Mouse (Mus musculus) adrenal gland, postnatal 14 days (tissue): ENCODE measurements around the gene Ucp3. TPM values are rescaled to one million over a fixed set of nuclear protein-coding genes. Genes with fewer than 3 reads are reported as not detected.
A peak's percentile ranks its signal among the peaks of the same experiment; 100 is the strongest.

Experiments
- DNase-seq: peaks from one replicate; pipeline ENCODE4 v3.0.0; 2021; ENCODE audit warnings: mixed read lengths
- total RNA-seq: library from RNA; stranded (reverse); gene quantifications from 2 replicates; pipeline ENCODE4 v1.2.3, GENCODE M21; 2021

The Ucp3 gene
- total RNA-seq, 1 experiment from 2014 or later = 43.0 TPM

DNA sequence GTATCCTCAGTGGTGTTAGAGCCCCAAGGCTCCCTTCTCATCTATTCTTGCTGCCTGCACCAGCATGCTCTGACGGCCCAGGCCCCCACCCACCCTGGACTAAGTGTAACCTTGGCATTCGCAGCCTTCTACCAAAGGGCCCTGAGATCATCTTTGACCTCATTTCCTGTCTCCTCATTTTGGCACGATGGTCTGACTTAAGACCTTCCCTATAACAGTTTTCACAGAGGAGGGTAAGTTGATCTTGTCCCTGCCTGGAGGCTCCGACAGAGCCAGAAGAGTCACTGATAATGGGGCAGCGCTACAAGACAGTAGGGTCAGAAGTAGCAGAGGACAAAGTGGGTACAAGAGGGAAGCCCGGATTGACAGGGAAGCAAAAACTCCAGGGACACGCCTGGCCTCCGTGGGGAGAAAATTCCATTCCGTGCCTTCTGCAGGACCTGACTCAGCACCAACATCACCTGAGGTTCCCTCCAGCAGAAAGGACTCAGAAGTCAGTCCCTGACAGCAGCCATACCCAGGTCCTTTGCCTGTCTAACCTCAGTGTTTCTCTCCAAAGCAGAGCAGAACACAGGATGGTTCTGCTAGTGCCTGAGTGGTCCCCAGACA, 1.2 kb downstream of the Ucp3 start:
- DNase-seq = peak; percentile 43

DNA sequence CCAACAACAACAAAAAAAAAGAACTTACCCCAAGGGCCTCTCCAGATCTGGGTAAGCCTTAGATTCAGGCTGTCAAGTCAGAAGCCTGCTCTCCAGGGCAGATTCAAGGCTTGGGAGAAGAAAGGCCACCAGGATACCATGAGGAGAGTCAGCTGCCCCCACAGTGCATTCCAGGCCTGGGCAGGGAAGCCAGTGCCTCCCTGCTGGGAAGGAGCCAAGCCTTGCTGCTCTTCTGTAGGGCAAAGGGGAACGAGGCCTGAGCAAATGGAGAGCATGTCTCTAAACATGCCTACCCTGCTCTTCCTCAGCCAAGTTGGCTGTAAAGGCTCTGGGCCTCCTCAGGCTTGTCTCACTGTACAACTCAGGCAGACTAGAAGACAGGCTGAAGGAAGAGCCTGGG, 1.9 kb downstream of the Ucp3 start:
- DNase-seq = peak; percentile 77

DNA sequence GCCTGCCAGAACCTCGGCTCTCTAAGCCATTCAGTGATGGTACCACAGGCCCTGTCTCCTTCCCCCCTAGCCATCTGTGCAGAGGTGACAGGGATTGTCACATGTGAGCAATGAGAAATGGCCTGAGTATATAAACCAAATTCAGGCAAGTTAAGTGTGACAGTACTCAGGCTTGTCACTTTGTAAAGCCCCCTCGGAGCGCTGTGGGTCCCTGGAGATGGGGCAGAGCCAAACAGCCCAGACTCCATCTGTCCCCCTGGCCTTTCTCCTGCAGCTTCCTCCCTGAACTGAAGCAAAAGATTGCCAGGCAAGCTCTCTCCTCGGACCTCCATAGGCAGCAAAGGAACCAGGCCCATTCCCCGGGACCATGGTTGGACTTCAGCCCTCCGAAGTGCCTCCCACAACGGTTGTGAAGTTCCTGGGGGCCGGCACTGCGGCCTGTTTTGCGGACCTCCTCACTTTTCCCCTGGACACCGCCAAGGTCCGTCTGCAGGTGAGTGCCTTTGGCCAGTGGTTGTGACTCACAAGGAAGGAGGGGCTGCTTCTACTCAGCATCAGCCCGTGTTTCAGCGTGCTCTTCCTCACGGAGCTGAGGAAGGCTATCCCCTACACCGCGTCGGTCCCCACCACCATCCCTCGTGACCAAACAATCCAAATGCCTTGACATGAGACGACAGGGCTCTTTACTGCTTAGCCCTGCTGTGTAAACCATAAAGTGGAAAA, 6.5 kb downstream of the Ucp3 start:
- DNase-seq = no peak

DNA sequence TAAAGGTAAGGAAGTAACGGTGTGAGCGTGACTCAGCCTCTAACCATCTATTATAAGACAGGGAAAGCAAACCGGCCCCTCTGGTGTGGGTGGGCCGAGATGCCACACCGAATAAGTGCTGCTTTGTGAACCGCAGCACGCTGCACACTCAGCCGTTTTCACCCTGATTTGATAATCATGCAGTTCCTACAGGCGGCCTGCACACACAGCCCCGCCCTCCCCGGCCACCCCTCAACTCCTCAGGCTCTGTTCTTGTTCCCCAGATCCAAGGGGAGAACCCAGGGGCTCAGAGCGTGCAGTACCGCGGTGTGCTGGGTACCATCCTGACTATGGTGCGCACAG, 7.0 kb downstream of the Ucp3 start:
- DNase-seq = no peak

DNA sequence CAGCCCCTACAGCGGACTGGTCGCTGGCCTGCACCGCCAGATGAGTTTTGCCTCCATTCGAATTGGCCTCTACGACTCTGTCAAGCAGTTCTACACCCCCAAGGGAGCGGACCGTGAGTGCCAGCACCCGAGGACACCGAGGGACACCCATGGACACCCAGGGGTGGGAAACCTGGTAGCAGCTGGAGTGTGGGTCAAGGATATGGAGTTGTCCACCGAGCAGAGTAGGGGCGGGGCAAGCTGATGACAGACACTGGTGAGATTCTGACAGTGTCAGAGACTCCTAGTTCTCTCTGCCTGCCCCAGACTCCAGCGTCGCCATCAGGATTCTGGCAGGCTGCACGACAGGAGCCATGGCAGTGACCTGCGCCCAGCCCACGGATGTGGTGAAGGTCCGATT, 7.4 kb downstream of the Ucp3 start:
- no peak for DNase-seq

DNA sequence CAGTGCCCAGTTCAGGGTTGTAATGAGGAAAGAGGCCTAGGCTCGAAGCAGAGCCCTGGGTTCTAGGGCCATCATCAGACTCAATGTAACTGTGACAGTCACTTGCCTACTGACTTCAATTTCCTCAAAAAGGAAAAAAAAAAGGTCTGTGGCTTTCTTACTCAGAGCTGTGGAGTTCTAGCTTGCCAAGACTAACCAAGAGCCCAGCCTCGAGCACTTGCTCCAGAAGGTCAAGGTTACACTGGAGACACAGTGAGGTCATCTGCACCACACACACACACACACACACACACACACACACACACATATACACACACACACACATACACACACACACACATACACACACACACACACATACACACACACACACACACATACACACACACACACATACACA, 9.3 kb downstream of the Ucp3 start:
- DNase-seq = peak; percentile 46

DNA sequence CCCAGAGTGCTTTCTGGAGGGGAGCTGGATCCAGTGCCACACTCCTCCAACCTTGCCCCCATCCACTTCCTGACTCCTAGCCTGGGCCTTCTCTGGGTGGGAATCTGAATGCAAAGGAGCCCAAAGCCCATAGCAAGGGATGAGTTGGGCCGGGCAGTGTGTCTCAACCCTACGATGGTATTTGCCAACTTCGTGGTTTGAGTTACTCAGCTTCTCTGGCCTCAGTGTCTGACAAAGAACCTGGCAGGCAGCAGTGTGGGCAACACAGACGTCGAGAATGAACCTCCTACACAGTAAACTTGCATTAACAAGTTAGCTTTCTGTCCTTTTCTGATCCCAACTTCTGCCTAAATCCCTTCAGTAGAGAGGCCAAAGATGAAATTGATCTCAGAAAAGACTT, 11.7 kb downstream of the Ucp3 start:
- no peak for DNase-seq

DNA sequence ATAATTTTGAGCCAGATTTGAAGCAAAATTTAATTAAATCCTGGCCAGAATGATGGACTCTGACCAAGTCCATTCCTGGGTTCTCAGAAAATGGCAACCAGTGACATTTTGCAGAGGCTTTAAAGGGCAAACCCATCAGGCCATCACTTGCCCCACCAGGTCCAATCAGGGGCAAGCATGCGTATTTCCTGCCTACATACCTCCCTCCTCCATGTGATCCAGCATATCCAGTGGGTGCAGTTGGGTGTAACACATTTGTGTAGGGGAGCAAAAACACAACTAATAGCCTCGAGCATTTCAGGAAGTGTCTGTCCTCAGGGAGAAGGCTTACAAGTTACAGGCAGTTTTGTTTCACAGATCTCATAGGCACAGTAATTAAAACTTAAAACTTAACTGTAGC, 14.5 kb downstream of the Ucp3 start:
- no peak for DNase-seq

DNA sequence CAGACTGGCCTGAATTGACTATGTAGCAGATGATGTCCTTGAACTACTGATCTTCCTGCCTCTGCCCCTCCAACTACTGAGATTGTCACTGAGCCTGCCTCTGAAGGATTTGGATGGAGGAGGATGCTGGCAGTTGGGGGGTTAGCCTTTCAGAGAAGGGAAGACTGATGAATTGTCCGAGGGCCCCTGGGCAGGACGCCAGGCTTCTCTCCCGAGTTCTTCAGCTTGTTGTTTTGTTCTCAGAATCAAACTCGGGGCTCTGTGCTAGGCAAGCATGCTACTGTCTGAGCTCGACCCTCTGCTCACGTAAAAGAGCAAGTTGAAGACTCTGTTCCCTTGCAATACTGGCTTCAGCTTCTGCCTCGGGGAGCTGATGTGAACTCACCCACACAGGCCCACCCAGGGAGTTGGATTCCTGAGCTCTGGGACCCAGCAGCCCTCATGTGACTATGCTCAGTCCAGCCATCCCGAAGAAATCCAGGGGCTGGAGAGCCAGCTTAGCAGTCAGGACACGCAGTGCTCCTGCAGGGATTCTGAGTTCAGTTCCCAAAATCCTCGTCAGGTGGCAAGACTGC, 15.8 kb downstream of the Ucp3 start:
- DNase-seq = peak; percentile 56

DNA sequence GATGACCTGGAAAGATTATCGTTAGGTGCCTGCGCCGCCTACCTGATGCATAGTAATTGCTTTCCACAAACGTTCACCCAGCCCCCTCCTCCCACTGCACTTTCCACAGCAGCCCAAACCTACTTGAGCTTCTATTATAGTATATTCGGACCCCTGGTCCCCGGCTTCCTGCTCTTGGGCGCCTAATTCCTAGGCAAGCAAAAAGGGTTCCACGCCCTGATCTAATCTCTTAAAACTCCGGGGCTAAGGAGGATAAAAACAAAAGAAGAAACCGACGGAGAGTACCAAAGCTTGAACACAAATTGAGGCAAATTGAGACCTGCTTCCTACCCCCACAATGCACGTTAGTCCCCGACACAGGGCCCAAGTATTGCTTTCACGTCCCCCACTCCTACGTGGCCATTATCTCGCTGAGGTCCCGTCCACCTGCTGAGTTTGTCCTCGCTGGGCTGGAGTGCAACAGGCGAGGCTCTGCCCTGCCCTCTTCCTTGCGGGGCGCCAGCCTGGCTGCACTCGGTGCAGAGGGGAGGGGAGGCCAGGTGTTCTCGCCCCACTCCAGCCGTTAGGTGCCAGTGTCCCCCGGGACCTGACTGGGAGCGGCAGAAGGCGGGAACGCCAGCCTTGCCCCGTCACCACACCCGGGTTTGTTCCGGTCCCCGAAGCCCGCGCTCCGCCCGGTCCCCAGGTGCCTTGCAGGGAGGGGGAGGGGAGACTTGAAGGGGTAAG, 19.8 kb downstream of the Ucp3 start:
- DNase-seq = peak; percentile 43

DNA sequence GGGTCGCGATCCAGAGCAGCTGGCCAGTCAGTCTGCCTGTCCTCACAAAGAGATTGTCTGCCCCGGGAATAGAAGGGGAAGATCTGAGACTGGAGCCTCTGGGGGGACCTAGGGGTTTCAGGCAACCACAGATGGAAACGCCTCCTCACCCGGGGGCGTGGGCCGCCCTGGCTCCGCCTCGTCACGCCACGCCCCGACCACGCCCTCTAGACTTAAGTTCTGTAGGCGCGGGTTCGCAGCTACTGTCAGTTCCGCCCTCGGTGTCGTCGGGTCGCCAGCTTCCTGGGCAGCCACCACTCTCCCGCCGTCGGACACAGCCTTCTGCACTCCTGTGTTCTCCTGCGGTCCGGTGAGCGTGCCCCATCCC, 20.3 kb downstream of the Ucp3 start, which contains the start of gene Ucp2:
Gene Ucp2, plus strand, starts transcription at position 221 of the 367 bp plus-strand sequence.
- peak; percentile 92 for DNase-seq

DNA sequence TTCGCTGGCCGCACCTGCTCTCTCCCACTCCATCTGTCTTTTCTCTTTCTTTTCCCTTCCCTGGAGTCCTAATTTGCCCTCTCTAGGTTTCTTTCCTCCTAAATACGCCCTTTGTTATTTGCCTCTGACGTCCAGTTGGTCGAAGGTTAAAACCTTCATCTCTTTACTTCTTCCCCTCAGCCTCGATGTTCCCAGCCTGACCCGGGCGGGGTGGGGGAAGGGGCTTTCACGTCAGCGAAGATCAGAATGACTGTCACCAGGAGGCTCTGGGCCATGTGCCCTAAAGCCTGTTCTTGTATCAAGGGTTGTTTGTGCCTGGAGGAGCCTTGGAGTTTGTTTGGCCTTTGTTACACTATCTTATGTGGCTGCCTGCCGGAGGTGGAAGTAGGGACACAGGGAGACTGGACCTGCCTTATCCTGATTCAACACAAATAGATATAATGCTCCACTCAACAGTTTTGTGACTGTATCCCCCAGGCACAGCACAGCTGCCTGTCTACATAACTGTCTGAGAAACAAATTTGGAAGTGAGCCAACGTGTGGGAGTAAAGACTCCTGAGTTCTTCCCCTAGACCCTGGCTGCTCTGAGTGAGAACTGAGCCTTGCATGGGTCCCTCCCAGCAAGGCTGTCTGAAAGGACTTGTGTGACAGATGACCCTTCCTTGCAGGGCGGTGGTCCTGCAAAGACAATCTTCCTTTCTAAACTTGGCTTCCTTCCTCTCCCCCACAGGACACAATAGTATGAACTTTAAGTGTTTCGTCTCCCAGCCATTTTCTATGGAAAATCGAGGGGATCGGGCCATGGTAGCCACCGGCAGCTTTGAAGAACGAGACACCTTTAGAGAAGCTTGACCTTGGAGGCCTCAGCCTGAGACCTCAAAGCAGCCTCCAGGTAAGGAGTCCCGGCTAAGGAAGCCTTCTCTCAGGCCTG, 21.0 kb downstream of the Ucp3 start:
- peak; percentile 71 for DNase-seq

DNA sequence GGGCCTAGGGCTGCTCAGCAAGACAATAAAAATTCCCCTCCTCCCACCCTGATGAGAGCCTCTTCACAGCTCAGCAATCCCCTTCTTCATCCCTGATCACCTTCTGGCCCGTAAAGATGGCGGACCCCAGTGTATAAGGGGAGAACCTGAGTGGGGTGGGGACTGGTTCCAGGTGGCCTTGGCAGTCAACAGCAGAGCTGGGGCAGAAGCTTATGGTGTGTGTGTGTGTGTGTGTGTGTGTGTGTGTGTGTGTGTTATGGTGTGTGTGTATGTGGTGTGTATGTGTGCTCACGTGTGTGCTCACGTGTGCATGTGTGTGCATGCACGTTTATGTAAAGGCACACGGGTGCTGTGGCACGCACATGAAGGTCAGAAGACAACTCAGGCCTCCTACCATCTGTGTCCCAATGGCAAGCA, 21.6 kb downstream of the Ucp3 start:
- no peak for DNase-seq

DNA sequence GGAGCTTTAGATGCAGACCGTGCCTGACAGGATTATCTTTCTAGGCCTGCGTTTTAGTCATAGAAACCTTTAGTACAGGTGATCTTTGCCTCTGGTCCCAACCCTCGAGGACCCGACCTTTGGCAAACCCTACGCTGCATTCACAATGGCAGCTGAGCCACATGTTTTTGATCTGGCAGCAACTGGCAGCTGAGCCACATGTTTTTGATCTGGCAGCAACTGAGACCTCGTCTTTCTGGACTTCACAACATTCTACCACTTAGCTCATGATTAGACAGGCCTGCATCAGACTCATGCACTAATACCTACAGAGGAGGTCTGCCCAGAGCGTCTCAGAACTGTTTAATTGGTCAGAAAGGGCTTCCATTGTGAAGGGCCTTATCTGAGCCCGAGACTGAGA, 22.3 kb downstream of the Ucp3 start:
- DNase-seq = no peak

DNA sequence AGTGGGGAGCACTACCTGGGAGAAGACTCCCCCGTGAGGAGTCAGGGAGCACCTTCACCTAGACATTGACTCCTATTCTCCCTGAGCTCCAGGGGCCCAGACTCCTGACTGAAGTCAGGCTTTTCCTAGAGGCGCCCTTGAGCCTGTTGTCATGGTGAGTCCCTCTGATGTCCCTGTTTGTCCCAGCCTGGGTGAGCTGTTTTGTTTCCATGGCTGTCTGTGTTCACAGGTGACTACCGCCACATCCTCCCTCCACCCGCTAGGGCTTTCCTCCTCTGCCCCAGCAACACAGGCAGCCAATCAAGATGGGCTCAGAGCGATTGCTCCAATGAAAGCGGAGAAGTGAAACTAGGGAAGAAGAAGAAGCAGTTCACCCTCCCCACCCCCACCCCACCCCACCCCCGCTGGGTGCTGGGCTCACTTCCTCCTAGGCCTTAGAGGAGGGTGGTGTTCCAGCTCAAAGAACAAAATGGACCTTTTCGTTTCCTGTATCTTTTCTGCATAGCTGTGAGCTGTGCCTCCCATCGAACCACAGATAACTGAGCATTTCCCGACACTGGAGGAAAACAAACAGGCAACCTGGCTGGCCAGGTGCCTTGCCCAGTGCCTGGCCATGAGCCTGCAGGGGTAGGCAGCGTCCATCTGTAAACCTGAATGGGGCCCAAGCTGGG, 22.9 kb downstream of the Ucp3 start:
- DNase-seq = peak; percentile 89

DNA sequence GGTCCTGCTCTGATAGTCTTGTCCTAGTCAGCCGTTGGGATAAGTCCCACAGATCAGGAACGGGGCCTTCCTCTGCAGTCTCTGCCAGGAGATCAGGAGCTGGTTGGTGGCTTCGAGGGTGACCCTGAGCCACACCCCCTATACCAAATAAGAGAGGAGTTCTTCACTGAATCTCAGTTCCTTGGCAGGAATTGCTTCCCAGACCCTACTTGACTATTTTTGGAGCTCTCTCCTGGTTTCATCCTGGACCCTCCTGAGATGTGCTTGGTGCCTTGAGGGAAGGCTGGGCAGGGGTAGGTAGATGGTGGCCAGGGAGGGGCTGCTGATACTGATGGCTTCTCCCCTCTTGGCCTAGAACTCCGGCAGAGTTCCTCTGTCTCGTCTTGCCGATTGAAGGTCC, 23.6 kb downstream of the Ucp3 start:
- no peak for DNase-seq

DNA sequence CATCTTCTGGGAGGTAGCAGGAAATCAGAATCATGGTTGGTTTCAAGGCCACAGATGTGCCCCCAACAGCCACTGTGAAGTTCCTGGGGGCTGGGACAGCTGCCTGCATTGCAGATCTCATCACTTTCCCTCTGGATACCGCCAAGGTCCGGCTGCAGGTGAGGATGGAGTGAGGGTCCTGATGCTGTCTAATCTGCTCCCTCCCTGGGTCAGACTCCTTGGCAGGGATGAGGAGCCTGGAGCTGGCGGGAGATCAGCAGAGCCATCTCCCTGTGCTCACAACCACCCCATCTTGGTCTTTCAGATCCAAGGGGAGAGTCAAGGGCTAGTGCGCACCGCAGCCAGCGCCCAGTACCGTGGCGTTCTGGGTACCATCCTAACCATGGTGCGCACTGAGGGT, 24.0 kb downstream of the Ucp3 start:
- no peak for DNase-seq

DNA sequence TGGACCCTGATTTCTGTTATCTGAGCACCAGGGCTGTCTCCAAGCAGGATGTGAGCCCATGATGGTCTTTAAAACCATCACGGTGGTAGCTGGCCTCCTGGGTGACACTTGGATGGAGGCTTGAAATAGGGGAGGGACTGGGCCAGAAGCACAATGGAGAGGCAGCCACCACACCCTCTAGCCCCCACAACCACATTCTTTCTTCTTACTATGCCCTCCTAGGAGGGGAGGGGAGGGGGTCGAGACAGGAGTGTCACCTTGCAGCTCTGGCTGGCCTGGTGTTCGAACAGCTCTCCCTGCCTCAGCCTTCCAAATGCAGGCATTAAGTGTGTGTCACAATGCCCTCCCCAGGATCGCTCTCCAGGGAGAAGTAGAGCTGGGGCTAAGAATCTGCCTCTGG, 24.6 kb downstream of the Ucp3 start:
- DNase-seq = no peak

DNA sequence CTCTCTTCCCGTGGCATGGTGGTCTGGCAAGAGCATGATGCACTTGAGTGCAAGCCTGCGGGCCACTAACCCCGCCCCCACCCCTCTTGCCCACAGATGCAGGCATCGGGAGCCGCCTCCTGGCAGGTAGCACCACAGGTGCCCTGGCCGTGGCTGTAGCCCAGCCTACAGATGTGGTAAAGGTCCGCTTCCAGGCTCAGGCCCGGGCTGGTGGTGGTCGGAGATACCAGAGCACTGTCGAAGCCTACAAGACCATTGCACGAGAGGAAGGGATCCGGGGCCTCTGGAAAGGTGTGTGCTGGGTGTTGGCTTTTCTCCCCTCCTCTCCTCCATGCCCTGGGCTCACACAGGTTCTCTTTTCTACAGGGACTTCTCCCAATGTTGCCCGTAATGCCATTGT, 25.2 kb downstream of the Ucp3 start:
- DNase-seq = no peak

DNA sequence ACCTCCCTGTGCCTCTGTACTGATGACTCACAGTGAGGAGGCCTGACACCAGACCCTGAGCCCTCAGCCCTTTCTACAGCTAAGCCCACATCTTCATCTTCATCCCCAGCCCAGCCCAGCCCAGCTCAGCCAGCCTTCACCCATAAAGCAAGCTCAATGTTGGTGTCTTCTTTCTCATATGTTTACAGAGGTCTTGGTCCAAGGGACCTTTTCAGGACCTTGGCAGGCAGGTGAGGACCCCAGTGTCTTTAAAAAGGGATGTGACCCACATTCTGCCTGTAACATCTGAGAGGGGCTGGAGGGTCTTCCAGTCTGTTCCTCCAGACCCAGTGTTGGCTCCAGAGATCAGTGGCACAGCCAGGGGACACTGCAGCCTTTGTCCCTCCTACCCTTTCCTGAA, 26.7 kb downstream of the Ucp3 start:
- DNase-seq = no peak

DNA sequence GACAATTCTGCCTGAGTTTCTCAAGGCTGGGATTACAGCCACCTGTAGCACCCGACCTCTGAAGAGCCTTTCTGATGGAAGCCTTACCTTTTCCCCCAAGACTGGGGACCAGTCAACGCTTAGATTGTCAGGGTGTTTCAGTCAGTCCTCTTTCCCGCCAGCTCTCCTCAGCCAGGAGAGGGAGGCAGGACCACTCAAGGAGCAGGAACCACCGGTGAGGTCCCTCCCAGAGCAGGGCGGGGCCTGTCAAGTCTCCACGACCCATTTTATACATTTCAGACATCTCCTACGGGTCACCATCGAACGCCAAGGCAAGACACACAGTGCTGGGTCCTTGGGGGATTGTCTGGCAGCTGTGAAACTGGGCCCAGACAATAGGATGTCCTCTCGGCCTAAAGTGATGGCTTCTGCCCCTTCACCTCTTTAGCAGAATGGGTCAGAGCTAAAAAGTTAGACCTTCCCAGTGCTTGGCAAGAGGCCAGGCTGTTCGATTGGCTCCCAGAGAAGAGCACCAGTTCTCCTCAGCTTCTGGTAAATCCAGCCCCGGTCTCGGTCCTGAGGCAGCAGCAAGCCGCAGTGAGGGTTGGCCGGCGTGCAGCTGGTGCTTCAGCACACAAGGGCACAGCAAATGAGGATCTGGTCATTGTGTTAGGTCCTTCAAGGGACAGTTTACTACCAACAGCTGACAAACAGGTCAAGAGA, 27.6 kb downstream of the Ucp3 start:
- DNase-seq = no peak
